In the genomic region with DNA sequence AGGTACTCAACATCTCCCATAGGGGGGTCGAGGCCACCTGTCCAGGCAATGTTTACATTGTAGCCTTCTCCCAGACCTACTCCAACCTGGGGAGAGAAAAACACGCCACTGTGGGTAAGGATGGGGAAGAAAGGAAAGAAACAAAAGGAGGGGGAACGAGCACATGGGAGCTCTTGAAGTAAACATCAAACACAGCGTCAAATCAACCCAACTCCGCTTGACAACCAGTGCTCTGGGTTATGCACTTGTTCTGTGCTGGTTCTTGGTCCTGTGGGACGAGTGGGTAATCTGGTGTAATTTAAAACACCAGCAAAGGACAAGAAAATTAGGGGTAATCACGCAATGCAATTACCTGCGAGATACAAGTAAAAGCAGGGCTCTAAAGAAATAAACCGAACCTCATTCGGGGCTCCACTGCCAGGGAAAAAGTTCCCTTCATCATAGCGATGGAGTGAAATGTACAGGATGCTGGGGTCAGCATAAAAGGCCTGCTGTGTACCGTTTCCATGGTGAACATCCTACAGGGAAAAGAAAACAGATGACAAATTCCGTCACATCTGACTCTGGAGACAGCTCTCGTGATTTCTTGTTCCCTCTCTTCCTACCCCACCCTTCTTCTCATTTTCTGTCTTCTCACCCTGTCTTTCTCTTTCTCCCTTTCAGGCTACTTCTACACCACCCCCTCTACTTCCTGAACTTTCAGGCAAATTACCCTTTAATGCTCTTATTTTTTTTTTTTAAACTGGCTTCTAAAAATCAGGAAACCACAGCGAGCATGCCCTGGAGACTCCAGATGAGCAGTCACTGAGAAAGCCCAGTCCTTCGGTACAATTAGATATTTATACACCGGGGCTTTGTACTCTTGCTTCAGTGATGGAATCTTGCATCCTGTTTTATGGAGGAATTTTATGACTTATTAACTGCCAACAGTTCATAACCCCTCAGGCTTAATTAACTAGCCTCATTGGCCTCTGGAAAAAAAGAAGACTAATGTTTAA, we compare ENCODE assay signal across 13 mouse cellular contexts.
A peak's percentile ranks its signal among the peaks of the same experiment; 100 is the strongest.
DNase-seq lines count a peak whose midpoint lies in the region; ATAC-seq and TF ChIP-seq lines count a peak whose summit lies in the region.
"Had no signal": no experiment of that assay in that cellular context is flagged by ENCODE, and none has a peak within 500 bp of the region (broad histone marks: within the 10 kb centered on the region; RNA-seq: fewer than 3 reads in every experiment).

No protein-coding gene starts in this region.

- H3K4me3 ChIP-seq in midbrain, embryonic 13.5 days (replicated peaks) = no peak overlapping the region
- H3K4me3 ChIP-seq in midbrain, embryonic 11.5 days (ENCODE audit: low read depth, low read length) = no peak overlapping the region
- no peak overlapping the region for H3K4me3 ChIP-seq in hindbrain, embryonic 13.5 days
- no peak overlapping the region for H3K4me3 ChIP-seq in myocyte
- H3K4me3 ChIP-seq: forebrain, embryonic 10.5 days; liver, embryonic 12.5 days had no signal

- H3K27ac ChIP-seq in midbrain, embryonic 13.5 days = no peak overlapping the region
- no peak overlapping the region for H3K27ac ChIP-seq in midbrain, embryonic 11.5 days (ENCODE audit: low read depth, low read length)
- H3K27ac ChIP-seq in hindbrain, embryonic 13.5 days = no peak overlapping the region
- H3K27ac ChIP-seq: forebrain, embryonic 10.5 days; liver, embryonic 12.5 days had no signal

- intact Hi-C loops in heart, postnatal 14 days (cut with DNase I) = no loop called here

- no peak for TF ChIP-seq POLR2A in myocyte (IDR thresholded peaks at IDR 0.05; ENCODE audit: insufficient read length, low read depth)

- DNase-seq in midbrain, embryonic 11.5 days (ENCODE audit: low spot score, missing footprints) = no peak
- peak; percentile 63 for DNase-seq in embryo, embryonic 11 days
- DNase-seq in heart, postnatal 14 days = no peak
- DNase-seq in ovary, postnatal 14 days (ENCODE audit: low spot score) = no peak
- DNase-seq: cerebellum, adult 8-10 months; lung, postnatal 4 days; thymus, postnatal 25 days had no signal

- H3K4me2 ChIP-seq in midbrain, embryonic 13.5 days (replicated peaks) = no peak overlapping the region
- no peak overlapping the region for H3K4me2 ChIP-seq in midbrain, embryonic 11.5 days
- H3K4me2 ChIP-seq in hindbrain, embryonic 13.5 days = no peak overlapping the region
- H3K4me2 ChIP-seq in myocyte (ENCODE audit: low read depth) = peak overlapping the region; percentile 21
- H3K4me2 ChIP-seq: liver, embryonic 12.5 days had no signal

- ATAC-seq in midbrain, embryonic 13.5 days = 0 out of 2 replicates have a peak, but pooled peaks have one; percentile 50
- no peak for ATAC-seq in midbrain, embryonic 11.5 days (ENCODE audit: low FRiP score)
- ATAC-seq in hindbrain, embryonic 13.5 days (ENCODE audit: low FRiP score) = peak; percentile 43; the same call in 1 of the 2 replicates
- ATAC-seq: liver, embryonic 12.5 days had no signal

- WGBS in midbrain, embryonic 13.5 days = 67% methylated on average over 17 of the region's 17 CpGs
- 74% methylated on average over 17 of the region's 17 CpGs for WGBS in midbrain, embryonic 11.5 days
- WGBS in hindbrain, embryonic 13.5 days = 61% methylated on average over 17 of the region's 17 CpGs

- H3K27me3 ChIP-seq in midbrain, embryonic 13.5 days = no peaks in the 10 kb centered on the region
- no peaks in the 10 kb centered on the region for H3K27me3 ChIP-seq in midbrain, embryonic 11.5 days (ENCODE audit: control insufficient read depth, insufficient read depth, low read length)
- 0 out of 2 replicates have a peak, but pooled peaks cover 4% of the 10 kb centered on the region for H3K27me3 ChIP-seq in hindbrain, embryonic 13.5 days
- H3K27me3 ChIP-seq in myocyte (ENCODE audit: control insufficient read depth, insufficient read depth, insufficient read length) = no peaks in the 10 kb centered on the region
- H3K27me3 ChIP-seq: CH12.LX; liver, embryonic 12.5 days had no signal

- H3K79me2 ChIP-seq in myocyte (ENCODE audit: control insufficient read depth, insufficient read depth) = no peaks in the 10 kb centered on the region

- H3K9ac ChIP-seq in midbrain, embryonic 13.5 days (replicated peaks) = no peak overlapping the region
- H3K9ac ChIP-seq in midbrain, embryonic 11.5 days (ENCODE audit: low read length) = no peak overlapping the region
- H3K9ac ChIP-seq in hindbrain, embryonic 13.5 days = no peak overlapping the region
- H3K9ac ChIP-seq: liver, embryonic 12.5 days had no signal

- H3ac ChIP-seq in myocyte (ENCODE audit: control insufficient read depth, insufficient read length) = no peak overlapping the region

- no peaks in the 10 kb centered on the region for H3K9me3 ChIP-seq in midbrain, embryonic 13.5 days
- no peaks in the 10 kb centered on the region for H3K9me3 ChIP-seq in midbrain, embryonic 11.5 days (ENCODE audit: control insufficient read depth, low read length)
- H3K9me3 ChIP-seq in hindbrain, embryonic 13.5 days = no peaks in the 10 kb centered on the region
- H3K9me3 ChIP-seq: forebrain, embryonic 10.5 days; liver, embryonic 12.5 days had no signal

- H3K36me3 ChIP-seq in midbrain, embryonic 13.5 days = no peaks in the 10 kb centered on the region
- no peaks in the 10 kb centered on the region for H3K36me3 ChIP-seq in midbrain, embryonic 11.5 days (ENCODE audit: control insufficient read depth, insufficient read depth, low read length)
- H3K36me3 ChIP-seq in hindbrain, embryonic 13.5 days = no peaks in the 10 kb centered on the region
- no peaks in the 10 kb centered on the region for H3K36me3 ChIP-seq in myocyte (ENCODE audit: control insufficient read depth, insufficient read depth)
- H3K36me3 ChIP-seq: forebrain, embryonic 10.5 days; liver, embryonic 12.5 days had no signal

- peaks cover 15% of the 10 kb centered on the region; the same call in 1 of the 2 replicates for H3K4me1 ChIP-seq in midbrain, embryonic 13.5 days (replicated peaks)
- H3K4me1 ChIP-seq in midbrain, embryonic 11.5 days (ENCODE audit: control insufficient read depth, insufficient read depth, low read length) = no peaks in the 10 kb centered on the region
- peaks cover 13% of the 10 kb centered on the region for H3K4me1 ChIP-seq in hindbrain, embryonic 13.5 days (replicated peaks)
- H3K4me1 ChIP-seq: liver, embryonic 12.5 days had no signal

TF ChIP-seq in myocyte, 11 proteins besides CTCF, POLR2A, EP300 and RAD21:
- TF ChIP-seq E2F4 (IDR thresholded peaks at IDR 0.05; ENCODE audit: insufficient read depth) (no peak), TCF12 (IDR thresholded peaks at IDR 0.05; ENCODE audit: insufficient read depth, poor library complexity, severe bottlenecking) (no peak), SRF (IDR thresholded peaks at IDR 0.05; ENCODE audit: control insufficient read depth, insufficient read length, low read depth) (no peak), CEBPB (IDR thresholded peaks at IDR 0.05; ENCODE audit: insufficient read depth, poor library complexity, severe bottlenecking) (no peak), MAX (IDR thresholded peaks at IDR 0.05; ENCODE audit: low read depth) (no peak), TCF3 (IDR thresholded peaks at IDR 0.05; ENCODE audit: insufficient read length, low read depth) (no peak), REST (IDR thresholded peaks at IDR 0.05; ENCODE audit: insufficient read depth, insufficient read length) (no peak), POLR2AphosphoS2 (IDR thresholded peaks at IDR 0.05; ENCODE audit: insufficient read length, low read depth) (no peak), MYOD1 (IDR thresholded peaks at IDR 0.05; ENCODE audit: control insufficient read depth in 1 of 3, insufficient read length in 2 of 3, low read depth in 2 of 3) (no peak), MYOG (IDR thresholded peaks at IDR 0.05; ENCODE audit: control insufficient read depth in 1 of 3, insufficient read depth in 1 of 3, insufficient read length in 2 of 3, low read depth in 2 of 3) (no peak), USF1 (IDR thresholded peaks at IDR 0.05; ENCODE audit: low read depth) (no peak)
